Mouse (Mus musculus) cerebellum, adult 2 months (tissue): Measurements from ENCODE around the gene Aars. TPM values are rescaled to one million over a fixed set of nuclear protein-coding genes. Genes with fewer than 3 reads are reported as not detected.

ENCODE experiments used
- DNase-seq, 2 experiments: peaks; one replicate each; pipeline ENCODE4 v3.0.0; 2021
- H3K27ac ChIP-seq: fragments of 200-500 bp; 2 replicates; pipeline ENCODE4 v1.5.1; 2012; ENCODE audit warnings: low read length, control low read depth, inconsistent platforms; ENCODE audit not compliant: insufficient read depth
- H3K27me3 ChIP-seq: fragments of 200-500 bp; 2 replicates; pipeline ENCODE4 v1.6.1; 2012; ENCODE audit warnings: inconsistent platforms, mild to moderate bottlenecking, low read length, moderate library complexity; ENCODE audit not compliant: control insufficient read depth, insufficient read depth
- H3K4me1 ChIP-seq: fragments of 200-500 bp; 2 replicates; pipeline ENCODE4 v1.6.1; 2011; ENCODE audit warnings: low read length; ENCODE audit not compliant: control insufficient read depth, insufficient read depth
- H3K4me3 ChIP-seq: fragments of 200-500 bp; replicated peaks from 2 replicates; pipeline ENCODE3; 2011; ENCODE audit warnings: mild to moderate bottlenecking, low read depth, low read length, control low read depth; ENCODE audit not compliant: insufficient read depth
- CTCF ChIP-seq: fragments of 200-500 bp; IDR thresholded peaks from 2 replicates; pipeline ENCODE4 v1.5.1; 2011; ENCODE audit warnings: low read depth, mild to moderate bottlenecking, control low read depth, low read length, moderate library complexity, borderline replicate concordance; ENCODE audit not compliant: insufficient read depth
- POLR2A ChIP-seq: fragments of 200-500 bp; IDR thresholded peaks from 2 replicates; pipeline ENCODE4 v1.6.1; 2011; ENCODE audit warnings: low read length, control low read depth, borderline replicate concordance; ENCODE audit not compliant: insufficient read depth
- WGBS: fragments of 180-500 bp; shearing (Covaris S2); methylation state at CpG from one replicate; pipeline ENCODE4 v1.1.7; 2018; 5-methylcytosine and 5-hydroxymethylcytosine counted together
- polyA plus RNA-seq: library from polyadenylated mRNA; depleted of rRNA; stranded (reverse); fragments of >200 nt; gene quantifications from 2 replicates; pipeline ENCODE4 v1.2.3, GENCODE M21; 2012

Aars gene
- polyA plus RNA-seq, 1 experiment, result 101 TPM

DNA sequence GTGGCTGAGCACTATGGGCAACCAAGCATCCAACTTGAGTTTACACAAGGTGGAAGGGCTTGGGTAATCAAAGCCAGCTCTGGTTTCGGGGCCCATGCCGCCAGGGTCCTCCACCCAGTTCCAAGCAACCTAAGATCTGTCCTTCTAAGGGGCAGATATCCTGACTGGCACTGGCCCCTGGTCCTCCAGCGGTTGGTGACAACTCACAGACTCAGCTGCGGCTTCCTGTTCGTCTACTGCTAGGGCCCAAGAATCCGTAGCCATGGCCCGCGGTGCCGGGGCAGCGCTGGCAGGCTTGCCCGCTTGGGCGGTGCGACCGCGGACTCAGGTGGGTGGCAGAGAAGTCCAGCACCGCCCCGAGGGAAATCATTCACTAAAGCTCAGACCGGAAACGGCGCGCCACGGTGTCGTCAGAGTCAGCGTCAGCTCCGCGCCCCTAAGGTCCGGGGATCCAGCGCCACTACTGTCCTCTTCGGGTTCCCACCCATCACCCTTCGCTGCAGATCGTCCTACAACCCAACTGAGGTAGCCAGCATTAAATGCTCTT, 5.5 kb upstream of the Aars start:
- under 1% methylated on average over 31 of the region's 31 CpGs for WGBS

GRCm38 (mm10) chr8:111029589-111029988, 3.4 kb upstream of the Aars start:
- no peak for TF ChIP-seq CTCF
- no peak for TF ChIP-seq POLR2A
- H3K4me1 ChIP-seq, result peaks cover 3% of the 10 kb centered on the region; the same call in 1 of the 2 replicates
- no peak overlapping the region for H3K4me3 ChIP-seq
- 57% methylated on average over 4 of the region's 4 CpGs for WGBS
- DNase-seq, result no peak
- H3K27ac ChIP-seq, result no peak overlapping the region
- no peaks in the 10 kb centered on the region for H3K27me3 ChIP-seq

More for the DNA sequence above, 5.5 kb upstream of the Aars start:
- Histone ChIP-seq H3K4me3 (peak overlapping the region; percentile 70), H3K4me1 (no peaks in the 10 kb centered on the region; the same call in 1 of the 2 replicates), H3K27me3 (no peaks in the 10 kb centered on the region), H3K27ac (peak overlapping the region; percentile 18)
- peak; percentile 91 for DNase-seq
- TF ChIP-seq CTCF (no peak), POLR2A (peak; percentile 80; the same call in 1 of the 2 replicates)

GRCm38 (mm10) chr8:111030045-111030444, 2.9 kb upstream of the Aars start:
- no peak overlapping the region for H3K27ac ChIP-seq
- H3K4me1 ChIP-seq, result peaks cover 3% of the 10 kb centered on the region; the same call in 1 of the 2 replicates
- TF ChIP-seq POLR2A (no peak), CTCF (no peak)
- no peak for DNase-seq
- H3K27me3 ChIP-seq, result no peaks in the 10 kb centered on the region
- 85% methylated on average over 6 of the region's 6 CpGs for WGBS
- H3K4me3 ChIP-seq, result no peak overlapping the region

GRCm38 (mm10) chr8:111031572-111031971, 1.4 kb upstream of the Aars start, which contains the start of gene Ddx19b:
Ddx19b (minus strand) TSS chr8:111031751.
- no peak within 1 kb of the TSS for H3K4me3 ChIP-seq

DNA sequence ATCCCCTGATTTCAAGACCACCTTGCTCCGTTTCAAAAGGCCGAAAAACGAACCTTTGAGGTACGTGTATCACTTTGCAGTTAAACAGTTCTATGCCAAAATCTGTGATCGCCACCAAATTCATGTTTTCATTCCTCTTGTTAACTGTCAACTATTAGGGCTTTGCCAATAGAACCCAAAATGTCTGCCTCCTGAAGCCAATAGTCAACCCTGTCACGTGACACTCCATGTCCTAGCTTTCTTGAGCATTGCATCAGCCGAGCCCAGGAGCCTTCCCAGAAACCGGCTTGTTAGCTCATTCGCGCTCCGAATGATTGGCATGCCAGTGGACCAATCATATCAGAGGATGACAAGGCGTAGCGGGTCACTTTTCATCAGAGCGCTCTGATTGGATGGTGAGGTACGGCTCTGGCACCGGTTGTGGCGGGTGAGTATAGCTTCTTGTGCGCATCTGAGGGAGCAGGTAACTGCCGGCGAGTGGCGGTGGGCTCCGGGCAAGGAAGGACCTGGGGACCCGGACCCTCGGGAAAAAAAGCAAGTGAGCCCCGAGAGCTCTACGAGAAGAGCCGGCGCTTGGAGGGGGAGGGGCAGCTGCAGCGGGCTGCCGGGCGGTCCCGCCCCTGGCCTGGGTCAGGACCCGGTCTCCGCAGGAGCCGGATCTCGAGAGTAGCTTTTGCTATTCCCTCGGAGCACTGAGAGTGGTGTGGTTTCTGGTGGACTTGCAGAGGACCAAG, 705 bp downstream of the Aars start:
- Histone ChIP-seq H3K4me1 (peaks cover 3% of the 10 kb centered on the region; the same call in 1 of the 2 replicates), H3K27ac (peak overlapping the region; percentile 72), H3K27me3 (no peaks in the 10 kb centered on the region), H3K4me3 (peak overlapping the region; percentile 94)
- TF ChIP-seq CTCF, result no peak
- TF ChIP-seq POLR2A, result peak; percentile 60; the same call in 1 of the 2 replicates
- WGBS, result 7% methylated on average over 37 of the region's 37 CpGs
- peak; percentile 97 to 100 for DNase-seq

More at GRCm38 (mm10) chr8:111031572-111031971, 1.4 kb upstream of the Aars start, which contains the start of gene Ddx19b:
- no peak for DNase-seq
- H3K27ac ChIP-seq, result no peak within 1 kb of the TSS
- WGBS, result 96% methylated on average over 19 of the region's 19 CpGs
- no peaks in the 10 kb centered on the region for H3K27me3 ChIP-seq
- TF ChIP-seq POLR2A (no peak), CTCF (no peak)
- H3K4me1 ChIP-seq, result peaks cover 3% of the 10 kb centered on the region; the same call in 1 of the 2 replicates

- WGBS, result 15% methylated on average over 12 of the region's 12 CpGs
- TF ChIP-seq CTCF, result no peak
- TF ChIP-seq POLR2A, result no peak
- Histone ChIP-seq H3K4me1 (peaks cover 3% of the 10 kb centered on the region; the same call in 1 of the 2 replicates), H3K4me3 (peak overlapping the region; percentile 94), H3K27me3 (no peaks in the 10 kb centered on the region), H3K27ac (peak overlapping the region; percentile 72; the same call in 1 of the 2 replicates)
- DNase-seq, result no peak
Measured at GRCm38 (mm10) chr8:111034276-111034675, 1.3 kb downstream of the Aars start.

DNA sequence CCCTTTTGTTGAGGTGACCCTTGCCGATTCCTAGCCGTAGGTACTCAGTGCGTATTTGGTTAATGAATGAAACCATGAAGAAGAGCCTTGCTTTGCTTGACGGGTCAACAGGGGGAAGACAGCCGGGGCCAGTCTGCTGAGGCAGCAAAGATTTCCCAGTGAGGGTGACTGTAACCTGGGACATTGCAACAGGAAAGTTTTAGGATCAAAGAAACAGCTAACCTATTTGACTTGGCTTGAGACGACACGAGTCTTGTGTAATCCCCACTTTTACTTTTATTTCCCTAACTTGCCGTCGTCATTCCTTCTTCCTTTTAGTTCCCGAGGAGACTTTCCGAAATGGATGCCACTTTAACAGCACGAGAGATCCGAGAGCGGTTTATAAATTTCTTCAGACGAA, 3.6 kb downstream of the Aars start:
- DNase-seq, result no peak
- Histone ChIP-seq H3K27me3 (no peaks in the 10 kb centered on the region), H3K27ac (no peak overlapping the region), H3K4me1 (peaks cover 3% of the 10 kb centered on the region; the same call in 1 of the 2 replicates), H3K4me3 (no peak overlapping the region)
- TF ChIP-seq POLR2A, result no peak
- TF ChIP-seq CTCF, result no peak
- 93% methylated on average over 15 of the region's 15 CpGs for WGBS
